In genomic region chr10:29351420-29351819, GRCm38 (mm10) we compare ENCODE assay signal across 20 mouse cellular contexts.
"Had no signal": no experiment of that assay in that cellular context is flagged by ENCODE, and none has a peak within 500 bp of the region (broad histone marks: within the 10 kb centered on the region; RNA-seq: fewer than 3 reads in every experiment).

No protein-coding gene starts in this region.

- H3K27me3 ChIP-seq: liver, embryonic 13.5 days; midbrain, embryonic 13.5 days; neural tube, embryonic 12.5 days; neural tube, embryonic 15.5 days; stomach, embryonic 15.5 days had no signal

- H3K4me3 ChIP-seq: layer of hippocampus, adult 2 months; liver, embryonic 13.5 days; midbrain, embryonic 13.5 days; neural tube, embryonic 12.5 days; neural tube, embryonic 15.5 days; stomach, embryonic 15.5 days had no signal

- H3K4me1 ChIP-seq: neural tube, embryonic 12.5 days; stomach, embryonic 15.5 days had no signal

- ATAC-seq: intestine, postnatal 0 days; midbrain, embryonic 13.5 days had no signal

- H3K27ac ChIP-seq: kidney, postnatal 0 days; layer of hippocampus, adult 2 months; liver, embryonic 13.5 days; midbrain, embryonic 13.5 days; neural tube, embryonic 12.5 days; neural tube, embryonic 15.5 days; stomach, embryonic 15.5 days had no signal

- H3K9ac ChIP-seq: liver, embryonic 13.5 days; lung, embryonic 14.5 days; midbrain, embryonic 13.5 days; neural tube, embryonic 12.5 days; neural tube, embryonic 15.5 days; stomach, embryonic 15.5 days had no signal

- H3K4me2 ChIP-seq: liver, embryonic 13.5 days; lung, embryonic 14.5 days; midbrain, embryonic 13.5 days; neural tube, embryonic 12.5 days; neural tube, embryonic 15.5 days; stomach, embryonic 15.5 days had no signal

- H3K9me3 ChIP-seq: liver, embryonic 13.5 days; midbrain, embryonic 13.5 days; neural tube, embryonic 12.5 days; neural tube, embryonic 15.5 days; stomach, embryonic 15.5 days had no signal

- DNase-seq: kidney, adult 2 months; kidney, postnatal 25 days; layer of hippocampus, adult 9-11 months; liver, embryonic 13.5 days; lung, embryonic 14.5 days; lung, postnatal 10 days; lung, postnatal 4 days; right cerebral cortex, adult 18-20 months; right cerebral cortex, postnatal 14 days; right cerebral cortex, postnatal 4 days; spleen, adult 18-20 months; thymus, adult 18-20 months; thymus, postnatal 36 days had no signal
